Mouse (Mus musculus) embryonic fibroblast, embryonic 13.5 days (primary cell): ENCODE data around the gene Rapgefl1.

ENCODE experiments used
- CTCF ChIP-seq: IDR thresholded peaks from 2 replicates; pipeline ENCODE4 v1.5.1; 2011; ENCODE audit warnings: mild to moderate bottlenecking, control low read depth, low read length, moderate library complexity, borderline replicate concordance; ENCODE audit not compliant: insufficient read depth
- POLR2A ChIP-seq: IDR thresholded peaks from 2 replicates; pipeline ENCODE4 v1.6.1; 2011; ENCODE audit warnings: low read depth, mild to moderate bottlenecking, control low read depth, low read length, moderate library complexity

DNA sequence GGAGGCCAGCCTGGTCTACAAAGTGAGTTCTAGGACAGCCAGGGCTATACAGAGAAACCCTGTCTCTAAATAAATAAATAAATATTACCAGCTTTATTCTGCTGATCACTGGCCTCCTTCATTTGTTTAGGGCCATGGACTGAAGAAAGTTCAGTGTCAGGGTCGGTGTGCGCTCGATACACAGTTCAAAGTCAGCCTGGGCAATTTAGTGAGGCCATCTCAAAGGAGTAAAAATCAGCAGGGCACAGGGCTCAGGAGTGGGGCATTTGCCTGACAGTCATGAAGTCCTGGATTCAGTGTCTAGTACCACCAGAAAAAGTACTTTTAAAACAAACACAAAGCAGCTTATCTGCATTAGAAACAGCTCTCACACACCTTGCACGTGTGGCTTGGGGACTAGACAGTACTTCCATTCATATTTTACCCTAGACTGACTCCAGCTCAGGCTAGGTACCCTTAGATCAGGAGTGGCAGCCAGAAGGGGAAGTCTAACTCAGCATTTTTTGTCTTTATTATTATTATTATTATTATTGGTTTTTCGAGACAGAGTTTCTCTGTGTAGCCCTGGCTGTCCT is 45.9 kb upstream of the Rapgefl1 start:
- TF ChIP-seq POLR2A (no peak), CTCF (no peak)
